Mouse (Mus musculus) myocyte (in vitro differentiated cells): ENCODE results near the gene Stac2. TPM values are rescaled to one million over a fixed set of nuclear protein-coding genes. Genes with fewer than 3 reads are reported as not detected.
A peak's percentile ranks its signal among the peaks of the same experiment; 100 is the strongest.

Source experiments
- H3K27me3 ChIP-seq: one replicate; pipeline ENCODE4 v1.6.1; 2011; ENCODE audit not compliant: control insufficient read depth, insufficient read depth, insufficient read length
- H3K36me3 ChIP-seq: one replicate; pipeline ENCODE4 v1.6.1; 2011; ENCODE audit not compliant: control insufficient read depth, insufficient read depth
- H3K4me2 ChIP-seq: one replicate; pipeline ENCODE4 v1.6.1; 2011; ENCODE audit warnings: low read depth, control low read depth
- H3K4me3 ChIP-seq: one replicate; pipeline ENCODE4 v1.5.1; 2011; ENCODE audit warnings: mild to moderate bottlenecking, control low read depth, moderate library complexity
- H3K79me2 ChIP-seq: one replicate; pipeline ENCODE4 v1.6.1; 2011; ENCODE audit not compliant: control insufficient read depth, insufficient read depth
- H3ac ChIP-seq: one replicate; pipeline ENCODE4 v1.6.1; 2011; ENCODE audit not compliant: control insufficient read depth, insufficient read length
- CEBPB ChIP-seq: IDR thresholded peaks from 2 replicates; pipeline ENCODE4 v1.6.1; 2011; ENCODE audit warnings: mild to moderate bottlenecking, moderate library complexity; ENCODE audit not compliant: poor library complexity, insufficient read depth, severe bottlenecking
- E2F4 ChIP-seq: IDR thresholded peaks from one replicate; pipeline ENCODE4 v1.6.1; 2011; ENCODE audit warnings: mild to moderate bottlenecking, control low read depth, moderate library complexity; ENCODE audit not compliant: insufficient read depth
- MAX ChIP-seq: IDR thresholded peaks from one replicate; pipeline ENCODE4 v1.6.1; 2011; ENCODE audit warnings: low read depth, mild to moderate bottlenecking, control low read depth
- MYOD1 ChIP-seq, 3 experiments: IDR thresholded peaks; one replicate each; pipeline ENCODE4 v1.6.1; 2011; ENCODE audit warnings: control low read depth in 2 of 3, low read depth in 2 of 3, mild to moderate bottlenecking in 2 of 3, moderate library complexity in 1 of 3; ENCODE audit not compliant: insufficient read length in 2 of 3, control insufficient read depth in 1 of 3
- MYOG ChIP-seq, 3 experiments: IDR thresholded peaks; one replicate each; pipeline ENCODE4 v1.6.1; 2011; ENCODE audit warnings: control low read depth in 2 of 3, low read depth in 2 of 3, mild to moderate bottlenecking in 2 of 3; ENCODE audit not compliant: insufficient read length in 2 of 3, control insufficient read depth in 1 of 3, insufficient read depth in 1 of 3
- POLR2A ChIP-seq: IDR thresholded peaks from one replicate; pipeline ENCODE4 v1.6.1; 2011; ENCODE audit warnings: low read depth, mild to moderate bottlenecking, control low read depth, moderate library complexity; ENCODE audit not compliant: insufficient read length
- POLR2AphosphoS2 ChIP-seq: IDR thresholded peaks from one replicate; pipeline ENCODE4 v1.6.1; 2011; ENCODE audit warnings: low read depth, control low read depth; ENCODE audit not compliant: insufficient read length
- REST ChIP-seq: IDR thresholded peaks from one replicate; pipeline ENCODE4 v1.6.1; 2011; ENCODE audit warnings: mild to moderate bottlenecking, control low read depth, moderate library complexity; ENCODE audit not compliant: insufficient read depth, insufficient read length
- SRF ChIP-seq: IDR thresholded peaks from one replicate; pipeline ENCODE4 v1.6.1; 2011; ENCODE audit warnings: low read depth; ENCODE audit not compliant: control insufficient read depth, insufficient read length
- TCF12 ChIP-seq: IDR thresholded peaks from one replicate; pipeline ENCODE4 v1.6.1; 2011; ENCODE audit warnings: mild to moderate bottlenecking, control low read depth; ENCODE audit not compliant: poor library complexity, insufficient read depth, severe bottlenecking
- TCF3 ChIP-seq: IDR thresholded peaks from one replicate; pipeline ENCODE4 v1.6.1; 2011; ENCODE audit warnings: low read depth, control low read depth; ENCODE audit not compliant: insufficient read length
- USF1 ChIP-seq: IDR thresholded peaks from one replicate; pipeline ENCODE4 v1.6.1; 2011; ENCODE audit warnings: low read depth, mild to moderate bottlenecking, control low read depth, moderate library complexity
- polyA plus RNA-seq: library from polyadenylated mRNA; unstranded; fragments of >200 nt; fragmentation: generic; extraction: Trizol; gene quantifications from one replicate; pipeline ENCODE4 v1.2.1, GENCODE M21; 2012; ENCODE audit warnings: missing spikeins

Stac2 gene
- polyA plus RNA-seq, 1 experiment, result 41.7 TPM

DNA sequence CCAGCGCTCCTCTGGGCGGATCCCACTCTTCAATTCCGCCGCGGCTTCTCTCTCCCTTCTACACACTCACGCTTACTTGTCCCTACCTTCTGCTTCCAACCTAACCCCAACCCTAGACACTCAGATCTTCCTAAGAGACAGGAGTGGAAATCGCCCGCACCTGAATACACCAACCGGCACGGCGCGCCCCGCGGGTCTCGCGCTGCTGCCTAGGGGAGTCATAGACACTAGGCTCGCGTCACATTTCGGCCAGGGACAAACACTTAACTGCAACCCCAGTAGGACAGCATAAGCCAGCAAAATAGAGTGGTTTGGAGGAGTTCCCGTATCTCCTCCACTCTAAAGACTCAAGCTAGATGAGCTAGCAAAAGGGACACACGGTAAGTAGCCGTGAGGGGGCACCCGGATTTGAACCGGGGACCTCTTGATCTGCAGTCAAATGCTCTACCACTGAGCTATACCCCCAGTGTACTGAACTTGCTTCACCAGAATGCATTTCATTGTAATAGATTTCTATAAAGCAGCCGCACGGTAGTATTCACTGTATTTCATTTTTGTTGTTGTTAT lies 64.6 kb downstream of the Stac2 start:
- Histone ChIP-seq H3K36me3 (no peaks in the 10 kb centered on the region), H3K79me2 (no peaks in the 10 kb centered on the region), H3K27me3 (no peaks in the 10 kb centered on the region), H3K4me3 (peak overlapping the region; percentile 41), H3K4me2 (peak overlapping the region; percentile 72), H3ac (no peak overlapping the region)
- TF ChIP-seq POLR2A (no peak), CEBPB (peak; percentile 49; the same call in 1 of the 2 replicates)

GRCm38 (mm10) chr11:97987551-97988526 lies 65.4 kb downstream of the Stac2 start:
- no peaks in the 10 kb centered on the region for H3K27me3 ChIP-seq
- H3K79me2 ChIP-seq, result no peaks in the 10 kb centered on the region
- peak overlapping the region; percentile 83 for H3K4me2 ChIP-seq
- no peaks in the 10 kb centered on the region for H3K36me3 ChIP-seq
- TF ChIP-seq POLR2AphosphoS2 (peak; percentile 29), REST (no peak), POLR2A (peak; percentile 48), SRF (no peak), MYOG (IDR thresholded peaks at IDR 0.05; ENCODE audit: control insufficient read depth in 1 of 3, insufficient read depth in 1 of 3, insufficient read length in 2 of 3, low read depth in 2 of 3) (no peak), TCF12 (no peak), CEBPB (0 out of 2 replicates have a peak, but pooled peaks have one; percentile 30), MAX (no peak), MYOD1 (IDR thresholded peaks at IDR 0.05; ENCODE audit: control insufficient read depth in 1 of 3, insufficient read length in 2 of 3, low read depth in 2 of 3) (no peak), E2F4 (peak; percentile 24), USF1 (no peak)
- peak overlapping the region; percentile 41 for H3K4me3 ChIP-seq
- no peak overlapping the region for H3ac ChIP-seq

- TF ChIP-seq REST (no peak), MYOG (IDR thresholded peaks at IDR 0.05; ENCODE audit: control insufficient read depth in 1 of 3, insufficient read depth in 1 of 3, insufficient read length in 2 of 3, low read depth in 2 of 3) (no peak), MYOD1 (IDR thresholded peaks at IDR 0.05; ENCODE audit: control insufficient read depth in 1 of 3, insufficient read length in 2 of 3, low read depth in 2 of 3) (no peak), POLR2AphosphoS2 (no peak), E2F4 (no peak), SRF (no peak), POLR2A (no peak), TCF3 (no peak), USF1 (no peak), TCF12 (no peak), CEBPB (no peak), MAX (no peak)
- Histone ChIP-seq H3K79me2 (no peaks in the 10 kb centered on the region), H3K4me2 (peak overlapping the region; percentile 83), H3K4me3 (peak overlapping the region; percentile 41), H3K27me3 (no peaks in the 10 kb centered on the region), H3K36me3 (no peaks in the 10 kb centered on the region), H3ac (peak overlapping the region; percentile 15)
Observed at GRCm38 (mm10) chr11:97986738-97987465, 66.4 kb downstream of the Stac2 start.

Other genes with a start within 250 kb of the Stac2 start
- gene B230217C12Rik, start 212.7 kb downstream of the Stac2 start, polyA plus RNA-seq, result 1.9 TPM
- 0.32 TPM for gene Fbxo47, start 169.3 kb downstream of the Stac2 start, polyA plus RNA-seq
- gene Plxdc1, start 67.0 kb downstream of the Stac2 start, polyA plus RNA-seq, result 2.7 TPM
- 2.1 TPM for gene Arl5c, start 57.3 kb downstream of the Stac2 start, polyA plus RNA-seq
- 163 TPM for gene Cacnb1, start 30.4 kb downstream of the Stac2 start, polyA plus RNA-seq
- gene Rpl19, start 26.8 kb downstream of the Stac2 start, polyA plus RNA-seq, result 2,972 TPM
- gene Fbxl20, start 96.9 kb upstream of the Stac2 start, polyA plus RNA-seq, result 5.9 TPM
- 15.9 TPM for gene Med1, start 139.8 kb upstream of the Stac2 start, polyA plus RNA-seq
- gene Cdk12, start 149.6 kb upstream of the Stac2 start, polyA plus RNA-seq, result 7.3 TPM